Mouse (Mus musculus) megakaryocyte-erythroid progenitor cell, adult 5-6 weeks (primary cell): Measurements from ENCODE around the gene Nfib. TPM values are rescaled to one million over a fixed set of nuclear protein-coding genes. Genes with fewer than 3 reads are reported as not detected.
A peak's percentile ranks its signal among the peaks of the same experiment; 100 is the strongest.

ENCODE experiments used
- ATAC-seq: replicated peaks from 2 replicates; pipeline ENCODE4 v1.8.0; 2016; ENCODE audit warnings: mild to moderate bottlenecking, inconsistent platforms; ENCODE audit not compliant: severe bottlenecking, poor library complexity, low FRiP score, low TSS enrichment
- total RNA-seq, 2 experiments: library from RNA; stranded (forward) in 1 of 2; stranded (reverse) in 1 of 2; fragments of 200-1000, 215-1000 nt in 1 of 2; fragments of >200 nt in 1 of 2; fragmentation: Nextera tagmentation in 1 of 2; gene quantifications; 2 replicates each; pipeline ENCODE4 v1.2.3; 2014 to 2017

The Nfib gene
- total RNA-seq, 2 experiments from 2014 or later = not detected

DNA sequence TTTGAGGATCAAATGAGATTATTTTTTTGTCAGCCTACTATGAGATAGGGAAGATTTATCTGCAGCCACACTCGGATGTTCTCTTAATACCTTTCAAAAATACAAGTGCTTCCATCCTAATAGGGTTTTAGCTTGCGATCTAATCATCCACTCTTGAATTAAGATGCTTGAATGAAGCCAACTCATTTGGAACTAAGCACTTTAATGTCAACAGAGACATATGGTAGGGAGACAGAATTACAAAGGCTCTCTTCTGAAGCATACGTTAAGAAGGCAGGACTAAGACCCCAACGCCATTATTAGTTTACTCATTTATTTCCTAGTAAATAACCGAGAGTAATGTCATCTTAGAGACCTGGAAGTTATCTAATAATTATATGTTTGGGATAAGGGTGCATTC is 68.9 kb downstream of the Nfib start:
- ATAC-seq = no peak

DNA sequence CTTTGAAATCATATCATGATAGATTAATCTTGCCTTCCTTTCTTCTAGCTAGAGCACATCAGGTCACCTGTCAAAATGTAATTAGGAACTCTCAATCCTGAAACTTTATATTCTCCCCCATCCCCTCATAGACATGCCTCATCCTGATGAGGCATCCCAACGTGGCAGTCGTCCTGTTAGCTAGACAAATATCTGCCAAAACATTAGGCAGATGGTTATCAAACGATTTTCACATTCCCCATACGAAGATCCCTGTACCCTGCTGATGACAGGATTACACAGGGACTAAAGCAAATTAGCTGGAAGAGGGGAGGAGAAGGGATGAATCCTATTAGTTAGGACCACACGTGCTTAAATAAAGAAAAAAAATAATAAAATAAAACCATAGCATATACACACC is 69.7 kb downstream of the Nfib start:
- no peak for ATAC-seq

DNA sequence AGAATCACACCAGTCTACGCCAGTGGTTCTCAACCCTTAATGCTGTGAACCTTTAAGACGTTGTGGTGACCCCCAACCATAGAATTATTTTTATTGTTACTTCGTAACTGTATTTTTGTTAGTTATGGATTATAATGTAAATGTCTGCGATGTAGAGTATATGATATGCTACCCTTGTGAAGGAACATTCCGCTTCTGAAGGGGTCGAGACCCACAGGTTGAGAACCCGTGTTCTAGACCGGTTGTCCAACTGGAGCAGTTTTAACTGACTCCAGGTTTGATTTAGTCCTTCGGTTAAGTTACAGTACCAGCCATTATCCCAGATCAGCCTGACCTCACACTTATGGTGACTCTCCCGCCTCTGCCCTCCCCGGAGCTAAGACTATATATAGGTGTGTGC is 70.4 kb downstream of the Nfib start:
- ATAC-seq = no peak

DNA sequence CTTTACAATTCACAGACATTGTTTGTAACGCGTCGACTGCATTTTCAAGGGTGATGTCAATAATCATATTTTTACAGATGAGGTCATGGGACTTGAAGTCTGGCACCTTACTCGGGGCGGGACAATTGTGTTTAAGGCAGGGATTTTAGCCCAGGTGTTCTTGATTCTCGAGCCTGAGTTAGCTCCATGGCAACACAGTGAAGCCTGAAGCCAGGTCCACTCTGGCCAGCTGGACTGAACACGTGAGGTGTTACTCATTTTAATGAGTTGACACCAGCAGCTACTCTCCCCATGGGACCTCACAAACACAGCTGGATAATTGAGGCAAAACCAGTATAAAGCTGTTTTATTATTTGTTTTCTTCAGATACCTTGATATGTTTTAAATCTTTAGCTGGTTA is 71.2 kb downstream of the Nfib start:
- ATAC-seq = no peak

- ATAC-seq = no peak
These were observed 81.1 kb downstream of the Nfib start for GRCm38 (mm10) chr4:82624285-82625045.

DNA sequence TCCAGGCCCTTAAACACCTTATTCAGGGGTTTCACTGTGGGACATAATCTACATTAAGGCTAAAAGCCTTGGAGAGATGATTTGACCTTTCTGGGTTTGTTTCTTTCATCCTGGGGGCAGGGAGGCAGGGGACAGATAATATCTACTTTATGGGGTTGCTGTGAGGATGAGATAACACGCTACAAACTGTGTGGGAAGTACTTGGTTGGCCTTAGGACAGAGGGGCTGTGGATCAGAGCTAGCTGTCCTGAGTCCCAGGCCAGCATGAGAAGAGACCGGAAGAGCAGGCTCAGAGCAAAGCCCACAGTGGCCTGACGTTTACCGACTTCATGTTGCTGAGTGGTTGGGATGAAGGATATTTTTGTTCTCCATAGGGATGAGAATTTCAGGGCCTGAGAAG is 81.7 kb downstream of the Nfib start:
- ATAC-seq = peak; percentile 22; the same call in 1 of the 2 replicates

GRCm38 (mm10) chr4:82623081-82623538 is 82.4 kb downstream of the Nfib start:
- no peak for ATAC-seq

DNA sequence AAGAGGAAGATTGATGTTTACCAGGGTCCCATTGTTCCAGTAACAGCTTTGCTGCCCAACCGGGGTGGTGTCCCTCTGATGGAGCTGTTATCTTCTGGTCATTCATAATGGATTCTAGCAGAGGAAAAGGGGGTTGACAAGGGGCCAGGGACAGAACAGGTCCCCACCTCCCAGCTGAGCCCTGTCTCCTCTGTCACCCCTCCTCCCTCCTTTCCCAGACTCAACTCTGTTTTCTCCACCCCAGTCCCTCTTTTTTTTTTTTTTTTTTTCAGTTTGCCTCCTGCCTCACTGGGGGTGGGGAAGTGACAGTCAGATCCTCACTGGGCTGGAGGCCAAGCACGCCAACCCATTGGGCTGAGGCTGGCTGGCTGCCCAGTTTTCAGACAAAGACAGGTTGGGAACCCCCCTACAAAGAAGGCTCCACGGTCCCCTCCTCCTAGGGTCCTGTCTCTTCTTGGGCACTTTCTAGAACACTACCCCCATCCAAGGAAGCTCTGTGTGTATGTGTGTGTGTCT is 83.2 kb downstream of the Nfib start:
- ATAC-seq = peak; percentile 24; the same call in 1 of the 2 replicates

- peak; percentile 69 for ATAC-seq
These were observed 86.0 kb downstream of the Nfib start for GRCm38 (mm10) chr4:82619539-82619941.

- ATAC-seq = no peak
These were observed 86.5 kb downstream of the Nfib start for GRCm38 (mm10) chr4:82619003-82619402.

GRCm38 (mm10) chr4:82617257-82617656 is 88.3 kb downstream of the Nfib start:
- ATAC-seq = no peak

- ATAC-seq = no peak
These were observed 89.8 kb downstream of the Nfib start for GRCm38 (mm10) chr4:82615712-82616111.

DNA sequence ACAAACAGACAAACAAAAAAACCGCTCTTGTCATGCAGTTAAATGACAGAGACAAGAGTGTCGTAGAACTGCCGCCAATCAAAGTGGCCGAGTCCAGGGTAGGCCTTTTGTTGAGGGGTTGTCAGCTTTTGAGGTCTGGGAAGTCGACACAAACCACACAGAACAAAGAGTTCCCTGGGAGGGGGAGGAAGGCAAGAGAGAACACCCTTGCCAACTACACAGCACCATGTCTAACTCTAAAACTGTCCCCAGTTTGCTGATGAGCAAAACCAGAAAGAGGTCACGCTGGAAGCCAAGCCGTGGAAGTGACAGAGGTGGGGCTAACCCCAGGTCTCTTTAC is 91.1 kb downstream of the Nfib start:
- no peak for ATAC-seq

GRCm38 (mm10) chr4:82613606-82614465 is 91.7 kb downstream of the Nfib start:
- ATAC-seq = peak; percentile 69

DNA sequence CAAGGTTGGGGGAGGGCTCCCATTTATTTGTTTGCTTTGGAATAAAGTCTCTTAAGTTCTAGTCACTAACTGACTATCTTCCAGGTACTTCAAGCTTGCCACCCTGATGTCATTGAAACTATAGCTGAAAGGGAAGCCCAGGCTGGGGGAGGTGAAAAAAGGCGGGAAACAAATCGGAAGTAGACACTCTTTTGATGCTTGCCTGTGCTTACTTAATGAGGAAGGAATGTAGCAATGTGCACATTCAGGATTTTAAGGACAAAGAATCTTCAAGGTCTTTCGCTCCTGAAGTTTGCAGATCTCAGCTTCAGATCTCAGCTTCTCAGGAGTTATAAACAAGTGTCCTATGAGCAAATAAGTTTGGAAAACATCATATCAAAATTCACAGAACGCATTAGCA is 95.9 kb downstream of the Nfib start:
- no peak for ATAC-seq

DNA sequence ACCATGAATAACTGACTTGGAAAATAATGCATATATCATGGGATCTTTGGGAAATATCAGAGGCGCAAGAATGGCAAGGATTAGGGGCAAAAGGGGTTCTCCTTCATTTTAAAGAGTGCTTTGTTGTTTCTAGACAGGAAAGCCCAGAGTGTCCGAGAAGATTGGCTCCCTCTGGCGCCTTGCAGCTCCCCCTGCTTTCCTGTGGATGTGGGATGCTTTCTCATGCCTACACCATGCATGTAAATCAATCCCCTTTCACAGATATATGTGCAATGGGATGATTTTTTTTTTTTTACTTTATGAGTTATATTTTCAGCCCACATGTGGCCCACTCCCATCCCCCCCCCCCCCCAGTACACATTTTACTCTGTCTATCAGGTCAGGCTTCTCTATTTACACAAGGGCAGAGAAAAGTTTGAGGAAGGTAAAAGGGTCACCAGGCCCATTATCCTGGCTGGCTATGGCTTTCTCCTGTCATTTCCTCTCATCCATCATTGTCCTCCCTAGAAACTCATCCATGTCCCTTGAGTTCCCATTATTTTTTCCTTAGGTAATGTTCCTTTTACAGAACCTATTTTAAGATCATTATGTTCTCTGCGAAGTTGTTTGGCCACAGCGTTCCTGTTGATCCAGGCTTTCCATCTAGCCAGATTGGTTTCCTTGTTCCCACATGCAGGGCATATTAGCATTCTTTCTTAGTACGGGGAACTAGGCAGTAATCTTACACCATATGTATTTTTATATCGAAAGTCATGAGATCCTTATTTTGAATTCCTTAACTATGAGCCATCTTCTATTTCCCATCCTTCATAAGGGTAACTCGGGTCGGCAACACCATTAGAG is 96.6 kb downstream of the Nfib start:
- no peak for ATAC-seq

DNA sequence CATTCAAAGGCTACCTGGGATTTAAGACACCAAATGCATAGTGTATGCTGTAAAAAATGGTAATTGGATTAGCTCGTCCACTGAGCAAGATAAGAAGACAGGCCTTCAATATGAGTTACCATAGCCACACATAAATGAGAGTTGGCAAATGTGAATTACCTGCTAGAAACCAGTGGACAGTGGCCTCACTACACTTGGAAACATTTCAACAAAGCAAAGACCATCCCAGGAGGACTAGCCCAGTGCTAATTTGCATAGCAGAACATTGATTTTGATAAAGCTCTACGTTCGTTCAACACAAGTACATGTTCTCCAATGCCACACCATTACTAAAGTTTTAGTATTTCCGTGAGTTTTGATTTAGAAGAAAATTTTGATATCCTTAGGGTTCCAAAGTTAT is 98.3 kb downstream of the Nfib start:
- no peak for ATAC-seq

DNA sequence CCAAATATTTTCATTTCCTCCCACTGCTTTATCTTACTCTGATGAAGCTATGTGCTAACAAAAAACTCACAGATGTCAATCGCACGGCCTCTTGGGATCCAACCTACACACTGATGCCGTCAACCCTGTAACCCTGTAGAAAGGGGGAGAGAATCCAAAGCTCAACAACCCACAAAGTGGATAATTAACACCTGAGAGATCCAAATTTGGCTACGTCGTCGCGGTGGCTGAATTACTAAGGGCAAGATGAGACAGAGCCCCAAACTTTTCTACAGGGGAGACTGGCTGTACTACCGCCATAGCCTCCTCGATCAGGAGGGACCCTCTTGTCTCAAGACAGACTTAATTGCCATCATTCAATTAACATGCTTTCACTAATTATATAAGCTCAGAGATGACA is 99.2 kb downstream of the Nfib start:
- ATAC-seq = no peak

GRCm38 (mm10) chr4:82605034-82605784 is 100.3 kb downstream of the Nfib start:
- no peak for ATAC-seq
